Mouse (Mus musculus): ENCODE data around the gene Ogdh.
A peak's percentile ranks its signal among the peaks of the same experiment; 100 is the strongest.
"Not testable (repeated sequence)": the region's sequence is repeated elsewhere in the genome, so short reads cannot be mapped to it uniquely, and the experiment has no call there.

Gene Ogdh

GRCm38 (mm10) chr11:6367156-6367555, 75.7 kb downstream of the Ogdh start:
- DNase-seq (ENCODE audit: low spot score) = no peak

DNA sequence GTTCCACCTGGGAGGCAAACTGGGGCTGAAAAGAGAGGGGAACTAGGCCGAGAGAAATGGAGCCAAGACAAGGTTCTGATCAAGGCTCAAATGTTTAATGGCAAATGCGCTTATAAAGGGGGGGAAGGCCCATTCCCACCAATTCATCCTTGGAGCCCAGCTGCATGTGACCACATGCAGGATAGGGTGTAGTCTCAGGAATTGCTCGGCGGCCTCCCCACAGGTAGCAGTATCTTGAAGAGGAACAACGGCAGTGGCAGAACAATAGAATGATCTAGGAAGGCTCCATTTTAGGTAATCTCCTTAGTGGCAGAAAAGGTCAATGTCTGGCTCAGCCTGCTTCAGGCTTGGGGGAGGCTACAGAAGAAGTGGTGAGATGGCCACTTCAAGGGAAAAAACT, 76.6 kb downstream of the Ogdh start:
- not testable (repeated sequence) for DNase-seq (ENCODE audit: low spot score)

- DNase-seq (ENCODE audit: low spot score) = no peak
Measured at GRCm38 (mm10) chr11:6371376-6372155, 80.1 kb downstream of the Ogdh start.

GRCm38 (mm10) chr11:6372784-6373183, 81.4 kb downstream of the Ogdh start:
- no peak for DNase-seq (ENCODE audit: low spot score)

DNA sequence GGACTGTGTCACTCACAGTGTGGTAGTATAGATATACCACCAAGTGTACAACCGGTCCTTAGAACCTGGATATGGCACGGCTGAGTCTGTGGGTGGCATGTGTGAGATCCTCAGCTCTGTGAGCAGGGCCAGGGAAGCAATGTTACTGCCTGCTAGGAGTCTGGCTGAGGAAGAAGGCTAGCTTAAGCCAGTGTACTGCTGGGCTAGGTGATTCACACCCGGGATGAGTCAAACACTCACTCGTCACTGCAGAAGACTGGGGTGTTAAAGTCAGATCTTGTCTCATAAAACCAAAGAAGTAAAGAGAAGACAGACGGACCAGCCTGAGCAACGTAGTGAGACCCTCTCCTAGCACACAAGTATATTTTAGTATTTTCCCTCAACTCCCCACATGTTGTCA, 89.5 kb downstream of the Ogdh start:
- no peak for DNase-seq (ENCODE audit: low spot score)

DNA sequence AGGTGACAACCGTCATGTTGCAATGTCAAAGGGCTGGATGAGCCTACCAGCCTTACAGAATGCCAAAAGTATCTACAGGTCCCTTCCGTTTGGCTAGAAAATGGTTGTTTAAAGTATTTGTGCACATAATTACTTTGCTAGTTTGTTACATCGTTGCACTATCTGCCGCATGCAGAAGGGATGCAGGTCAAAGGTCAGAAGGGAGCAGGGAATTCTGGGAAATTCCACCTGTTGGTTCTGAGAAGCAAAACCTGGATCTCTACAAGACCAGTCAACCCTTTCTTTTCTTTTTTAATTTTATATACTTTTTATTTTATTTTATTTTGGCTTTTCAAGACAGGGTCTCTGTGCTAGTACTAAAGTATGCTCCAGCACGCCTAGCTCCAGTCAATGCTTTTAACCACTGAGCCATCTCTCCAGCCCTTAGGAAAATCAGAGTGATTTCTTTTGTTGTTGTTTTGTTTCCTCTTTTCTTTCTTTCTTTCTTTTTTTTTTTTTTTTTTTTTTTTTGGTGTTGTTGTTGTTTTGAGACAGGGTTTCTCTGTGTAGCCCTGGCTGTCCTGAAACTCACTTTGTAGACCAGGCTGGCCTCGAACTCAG, 96.8 kb downstream of the Ogdh start:
- DNase-seq (ENCODE audit: low spot score) = no peak

DNA sequence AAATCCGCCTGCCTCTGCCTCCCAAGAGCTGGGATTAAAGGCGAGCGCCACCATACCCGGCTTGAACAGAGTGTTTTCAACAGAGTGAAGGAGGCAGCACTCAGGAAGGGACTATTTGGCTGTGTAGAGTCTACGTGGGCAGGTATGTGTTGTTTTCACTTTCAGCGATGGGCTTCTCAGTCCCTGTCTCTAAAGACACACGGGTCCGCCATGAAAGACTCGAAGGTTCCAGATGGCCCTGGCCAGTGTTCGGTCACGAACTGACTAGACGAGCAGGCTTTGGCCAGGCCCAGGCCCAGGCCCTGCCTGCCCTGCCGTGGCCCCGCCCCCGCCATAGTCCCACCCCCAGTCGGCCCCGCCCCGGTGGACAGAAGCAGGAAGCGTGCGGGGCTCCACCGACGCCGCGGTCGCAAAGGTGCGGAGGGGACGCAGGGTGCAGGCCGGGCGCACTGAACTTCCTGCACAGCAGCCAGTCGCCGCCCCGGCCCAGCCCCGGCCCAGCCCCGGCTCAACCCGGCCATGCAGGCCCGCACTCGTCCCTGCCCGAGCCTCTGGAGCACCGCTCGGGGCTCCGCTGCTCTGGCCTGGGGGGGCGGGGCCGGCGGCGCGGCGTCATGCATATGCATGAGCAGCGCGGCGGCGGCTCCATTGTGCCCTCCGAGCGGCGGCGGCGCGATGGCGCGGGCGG, 97.4 kb downstream of the Ogdh start, which contains the start of gene Zmiz2:
TSS of gene Zmiz2 (plus strand) at position 349 of the 688 bp plus-strand sequence.
- DNase-seq (ENCODE audit: low spot score) = peak; percentile 92

GRCm38 (mm10) chr11:6389483-6389921, 98.1 kb downstream of the Ogdh start:
- no peak for DNase-seq (ENCODE audit: low spot score)

GRCm38 (mm10) chr11:6390376-6391053, 99.1 kb downstream of the Ogdh start:
- DNase-seq (ENCODE audit: low spot score) = no peak

DNA sequence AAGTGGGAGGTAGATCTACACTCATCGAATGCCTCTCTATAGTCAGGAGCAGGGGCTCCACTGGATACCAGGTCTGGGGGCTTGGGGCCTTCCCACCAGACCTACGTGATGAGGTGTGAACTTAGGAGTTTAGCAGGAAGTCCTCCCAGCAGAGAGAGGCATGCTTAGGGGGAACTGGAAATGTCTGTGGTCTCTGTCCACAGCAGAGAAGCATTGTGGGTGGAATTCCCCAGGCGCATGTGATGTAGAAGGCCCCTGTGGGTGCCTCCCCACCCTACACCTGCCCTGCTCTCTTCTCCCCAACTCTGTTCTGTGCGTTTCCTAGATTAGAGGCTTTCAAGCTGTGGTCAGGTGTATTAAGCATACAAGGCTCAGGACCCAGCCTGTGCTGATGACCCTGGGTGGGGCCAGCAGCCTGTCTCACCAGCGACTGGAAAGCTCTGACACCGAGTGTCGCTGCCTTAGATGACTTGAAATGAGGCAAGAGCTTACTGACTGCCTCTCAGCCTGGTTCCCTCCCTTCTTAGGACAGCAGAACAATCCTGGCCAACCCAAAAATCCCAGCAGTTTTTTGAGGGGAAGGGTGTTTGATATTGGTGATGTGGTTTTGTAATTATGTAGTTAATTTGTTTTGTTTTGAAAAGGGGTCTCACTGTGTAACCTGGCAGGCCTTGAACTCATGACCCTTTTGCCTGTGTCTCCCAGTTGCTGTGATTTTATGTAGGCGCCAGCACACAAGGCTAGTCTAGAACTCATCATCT, 100.3 kb downstream of the Ogdh start:
- DNase-seq (ENCODE audit: low spot score) = no peak

- no peak for DNase-seq (ENCODE audit: low spot score)
Measured at GRCm38 (mm10) chr11:6392857-6393256, 101.4 kb downstream of the Ogdh start.

DNA sequence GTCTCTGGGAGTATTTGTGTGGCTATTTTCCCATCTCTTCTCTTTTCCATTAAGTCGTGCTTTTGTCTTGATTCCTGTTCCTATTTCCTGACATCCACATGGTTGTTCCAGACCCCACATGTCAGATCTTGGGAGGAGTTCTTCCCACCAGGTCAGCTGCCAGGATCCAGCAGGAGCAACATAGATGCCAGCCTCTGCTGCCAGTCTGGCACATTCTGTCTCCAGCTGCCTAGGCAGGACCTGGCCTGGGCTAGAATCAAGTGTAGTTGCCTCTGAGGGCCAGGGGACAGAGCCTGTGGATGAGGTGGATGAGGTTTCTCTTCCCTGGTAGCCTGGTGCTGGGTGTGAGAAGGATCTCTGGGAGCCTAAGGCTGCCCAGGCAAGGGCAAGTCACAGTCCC, 102.4 kb downstream of the Ogdh start:
- no peak for DNase-seq (ENCODE audit: low spot score)

- DNase-seq (ENCODE audit: low spot score) = no peak
Measured at GRCm38 (mm10) chr11:6395565-6395964, 104.1 kb downstream of the Ogdh start.

- DNase-seq (ENCODE audit: low spot score) = no peak
Measured at GRCm38 (mm10) chr11:6398141-6398540, 106.7 kb downstream of the Ogdh start.

GRCm38 (mm10) chr11:6402515-6403510, 111.4 kb downstream of the Ogdh start:
- DNase-seq (ENCODE audit: low spot score) = no peak

DNA sequence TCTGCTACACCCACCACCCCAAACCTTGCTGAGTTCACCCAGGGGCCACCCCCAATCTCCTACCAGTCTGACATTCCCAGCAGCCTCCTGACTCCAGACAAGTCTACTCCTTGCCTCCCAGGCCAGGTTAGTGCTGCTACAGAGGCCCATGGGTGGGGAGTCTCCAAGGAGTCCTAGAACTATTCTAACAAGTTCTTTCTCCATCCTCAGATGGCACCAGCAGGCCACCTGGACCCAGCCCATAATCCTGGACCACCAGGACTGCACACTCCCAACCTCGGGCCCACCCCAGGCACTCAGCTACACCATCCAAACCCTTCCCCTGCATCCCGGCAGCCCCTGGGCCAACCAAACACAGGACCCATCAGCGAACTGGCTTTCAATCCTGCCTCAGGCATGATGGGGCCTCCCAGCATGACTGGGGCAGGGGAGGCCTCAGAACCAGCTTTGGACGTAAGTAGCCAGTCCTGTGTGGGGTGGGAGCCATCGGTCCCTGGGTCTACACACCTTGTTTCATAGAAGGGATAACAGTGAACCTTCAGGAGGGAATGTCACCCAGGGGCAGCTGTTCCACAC, 112.5 kb downstream of the Ogdh start:
- DNase-seq (ENCODE audit: low spot score) = no peak

- peak; percentile 40 for DNase-seq (ENCODE audit: low spot score)
Measured at GRCm38 (mm10) chr11:6404699-6405566, 113.5 kb downstream of the Ogdh start.

DNA sequence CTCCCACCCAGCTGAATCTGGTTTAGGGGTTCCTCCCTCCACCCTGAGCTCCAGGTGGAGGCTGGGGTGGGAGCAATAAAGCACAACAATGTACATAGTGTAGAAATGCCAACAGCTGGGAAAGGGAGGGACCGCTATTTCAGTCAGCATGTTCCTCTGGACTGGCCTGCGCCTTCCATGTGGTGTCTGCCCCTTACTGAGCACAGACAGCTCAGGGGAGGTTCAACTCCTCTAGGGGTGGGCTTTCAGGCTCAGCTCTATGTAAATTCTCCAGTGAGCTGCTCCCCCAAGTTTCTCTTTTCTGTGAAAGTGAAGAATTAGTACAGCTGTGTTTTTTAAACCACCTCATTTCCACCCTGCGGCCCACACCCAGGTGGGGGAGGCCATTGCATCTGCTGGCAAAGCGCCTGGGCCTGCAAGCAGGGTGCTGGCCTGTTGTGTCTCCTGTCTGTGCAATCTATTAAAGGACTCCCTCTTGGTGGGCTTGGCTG, 114.2 kb downstream of the Ogdh start:
- no peak for DNase-seq (ENCODE audit: low spot score)

All from ovary, adult 18-20 months (tissue).